Mouse (Mus musculus) ovary, postnatal 14 days (tissue): ENCODE data around the gene Ly6g6e.
A peak's percentile ranks its signal among the peaks of the same experiment; 100 is the strongest.
"Not testable (repeated sequence)": the region's sequence is repeated elsewhere in the genome, so short reads cannot be mapped to it uniquely, and the experiment has no call there.

Experiments used
- DNase-seq: peaks from one replicate; pipeline ENCODE4 v3.0.0; 2022; ENCODE audit warnings: low spot score

The Ly6g6e gene

DNA sequence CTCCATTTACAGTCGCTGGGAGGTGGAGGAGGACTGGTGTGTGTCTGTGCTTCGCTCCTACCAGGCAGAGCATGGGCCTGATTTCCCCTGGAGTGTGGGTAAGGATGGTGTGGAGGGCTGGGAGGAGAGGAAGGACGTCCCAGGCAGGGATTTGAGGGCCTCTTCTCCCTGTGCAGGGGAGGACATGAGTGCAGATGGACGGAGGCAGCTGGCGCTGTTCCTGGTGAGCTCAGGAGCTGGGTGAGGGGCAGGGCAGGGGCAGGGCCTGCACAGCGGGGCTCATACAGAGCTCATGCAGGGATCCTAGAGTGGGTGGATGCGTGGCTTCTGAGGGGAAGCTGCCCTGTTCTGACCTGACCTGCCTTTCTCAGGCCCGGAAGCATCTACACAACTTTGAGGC is 25.6 kb downstream of the Ly6g6e start:
- no peak for DNase-seq

DNA sequence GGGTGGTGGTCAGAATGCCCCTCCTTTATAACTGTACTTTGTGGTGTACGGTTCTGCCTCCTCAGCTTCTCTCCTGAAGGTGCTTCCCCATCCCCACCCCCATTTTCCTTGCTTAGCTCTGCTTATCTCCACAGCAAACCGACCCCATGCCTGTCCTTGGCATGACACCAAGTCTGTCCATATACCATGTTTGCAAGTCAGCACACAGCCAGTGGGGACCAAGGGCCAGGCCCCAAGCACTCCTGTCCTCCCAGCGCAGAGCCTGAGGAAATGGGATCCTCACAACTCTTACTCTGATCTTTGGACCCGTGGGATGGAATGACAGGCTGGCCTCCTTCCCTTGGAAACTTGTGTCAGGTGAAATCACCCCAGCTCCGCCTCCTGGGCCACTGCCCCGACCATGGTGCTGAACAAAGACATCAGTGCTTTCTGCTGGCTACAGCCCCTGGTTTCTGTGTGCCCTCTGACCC is 26.6 kb downstream of the Ly6g6e start:
- DNase-seq, result no peak

- no peak for DNase-seq
Observed at GRCm38 (mm10) chr17:35104079-35104478, 27.4 kb downstream of the Ly6g6e start.

- no peak for DNase-seq
Observed at GRCm38 (mm10) chr17:35104754-35105153, 28.1 kb downstream of the Ly6g6e start.

DNA sequence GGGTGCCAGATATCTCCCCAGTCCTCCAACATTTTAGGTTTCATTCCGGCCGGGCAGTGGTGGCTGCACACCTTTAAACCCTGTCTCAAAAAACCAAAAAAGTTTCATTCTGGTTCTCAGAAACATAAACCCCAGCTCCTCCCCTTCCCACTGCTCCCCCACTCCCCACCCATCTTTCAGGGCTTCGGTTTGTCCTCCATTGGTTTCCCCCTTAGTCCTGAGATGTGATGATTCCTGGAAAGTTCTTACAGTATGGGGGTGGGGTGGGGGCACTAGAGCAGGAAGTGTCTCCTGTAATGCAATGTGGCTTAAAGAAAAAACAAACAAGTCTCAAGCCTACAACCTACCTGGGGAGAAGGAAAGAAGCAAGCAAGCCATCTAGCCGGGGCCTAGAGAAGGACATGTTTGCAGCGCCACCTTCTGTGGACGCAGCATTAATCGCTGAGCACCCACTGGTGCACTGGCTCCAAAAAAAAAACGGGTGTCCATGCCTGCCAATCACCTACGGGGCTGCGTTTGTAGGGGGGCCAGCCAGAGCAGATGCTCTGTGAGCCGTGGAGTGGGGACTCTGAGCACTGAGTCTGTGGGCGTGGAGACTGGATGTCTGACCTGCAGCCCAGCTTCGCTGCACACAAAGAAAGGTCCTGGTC is 29.2 kb downstream of the Ly6g6e start:
- DNase-seq, result no peak

DNA sequence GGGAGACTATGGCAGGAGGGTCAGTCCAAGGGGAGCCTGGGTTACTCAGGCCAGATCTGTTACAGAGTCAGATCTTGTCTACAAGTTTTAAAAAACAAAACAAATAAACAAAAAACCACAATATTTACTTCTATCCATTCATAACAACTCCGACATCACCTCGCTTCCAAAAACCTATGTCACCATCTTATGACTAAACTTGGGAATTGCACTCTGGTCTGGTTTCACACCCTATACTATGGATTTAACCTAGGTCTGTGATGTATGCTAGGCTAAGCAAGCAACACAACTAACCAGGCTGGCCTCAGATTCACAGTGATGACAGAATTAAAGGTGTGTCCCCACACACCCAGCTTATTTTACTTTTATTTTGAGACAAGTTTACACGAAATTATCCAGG is 29.8 kb downstream of the Ly6g6e start:
- no peak for DNase-seq

- DNase-seq, result no peak
Observed at GRCm38 (mm10) chr17:35108097-35108496, 31.4 kb downstream of the Ly6g6e start, which contains the start of gene Ly6g5c. Ly6g5c (plus strand) TSS chr17:35108279.

DNA sequence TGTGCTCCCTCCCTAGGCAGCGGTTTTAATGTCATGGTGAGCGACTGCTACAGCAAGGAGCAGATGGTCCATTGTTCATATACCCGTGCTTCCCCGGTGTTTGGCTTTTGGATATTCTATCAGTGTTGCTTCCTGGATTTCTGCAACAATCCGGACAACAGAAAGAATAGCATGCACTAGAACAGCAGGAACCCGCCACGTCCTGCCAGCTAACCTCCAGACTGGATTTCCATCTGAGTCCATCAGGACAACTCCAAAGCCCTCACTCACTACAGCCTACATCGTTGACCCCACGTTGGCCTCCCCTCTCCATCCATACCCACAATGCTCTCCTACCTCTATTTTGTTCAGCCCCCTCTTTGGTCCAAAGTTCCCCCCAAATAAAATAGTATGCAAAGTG is 35.1 kb downstream of the Ly6g6e start:
- no peak for DNase-seq

DNA sequence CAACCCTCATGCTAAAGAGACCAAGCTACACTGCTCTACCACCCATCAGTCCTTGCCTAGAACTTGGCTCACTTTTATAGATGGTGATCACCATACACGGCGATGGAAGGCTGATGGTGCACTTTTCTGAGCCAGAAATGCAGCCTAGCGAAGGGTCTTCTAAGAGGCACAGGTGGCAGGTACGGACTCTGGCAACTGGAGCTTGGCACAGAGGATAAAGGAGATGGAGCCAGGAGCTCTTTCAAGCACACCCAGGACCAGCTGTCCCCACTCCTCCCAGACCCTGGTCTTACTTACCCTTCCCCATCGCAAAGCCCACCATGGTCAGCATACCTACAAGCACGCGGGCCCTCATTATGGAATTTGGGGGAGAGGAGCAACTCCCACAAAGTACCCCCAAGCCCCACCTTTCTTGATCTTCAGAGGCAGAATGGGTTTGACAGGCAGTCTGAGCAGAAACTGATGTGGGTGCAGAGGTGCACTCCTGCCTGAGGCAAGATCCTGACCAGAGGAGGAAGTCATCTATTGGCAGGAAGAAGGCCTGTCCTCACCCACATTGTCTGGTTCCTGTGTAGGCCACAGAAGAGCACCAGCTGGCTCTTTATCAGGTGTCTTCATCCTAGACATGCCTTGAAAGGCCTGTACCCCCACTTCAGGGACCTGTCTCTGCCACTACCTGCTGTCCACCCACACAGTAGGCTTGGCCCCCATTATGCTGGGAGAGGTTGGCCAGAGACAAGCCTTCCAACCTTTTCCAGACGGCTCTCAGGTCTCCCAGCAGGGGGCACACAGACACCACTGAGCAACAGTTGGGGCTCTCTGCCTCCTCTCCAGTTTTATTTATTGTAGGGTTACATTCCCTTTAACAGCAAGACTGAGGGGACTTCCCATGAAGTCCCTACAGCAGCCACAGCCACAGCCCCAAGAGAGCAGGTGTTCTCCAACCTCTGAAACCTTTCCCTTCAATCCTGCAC is 38.6 kb downstream of the Ly6g6e start, which contains the start of gene Ly6g5b:
Gene Ly6g5b, minus strand, starts transcription at position 383 of the 974 bp plus-strand sequence.
- no peak for DNase-seq

- peak; percentile 41 for DNase-seq
Observed at GRCm38 (mm10) chr17:35120745-35121142, 44.0 kb downstream of the Ly6g6e start.

GRCm38 (mm10) chr17:35121143-35121799 is 44.6 kb downstream of the Ly6g6e start, which contains the start of gene Gpank1:
Gpank1 (plus strand) TSS chr17:35121455.
- DNase-seq, result peak; percentile 95

DNA sequence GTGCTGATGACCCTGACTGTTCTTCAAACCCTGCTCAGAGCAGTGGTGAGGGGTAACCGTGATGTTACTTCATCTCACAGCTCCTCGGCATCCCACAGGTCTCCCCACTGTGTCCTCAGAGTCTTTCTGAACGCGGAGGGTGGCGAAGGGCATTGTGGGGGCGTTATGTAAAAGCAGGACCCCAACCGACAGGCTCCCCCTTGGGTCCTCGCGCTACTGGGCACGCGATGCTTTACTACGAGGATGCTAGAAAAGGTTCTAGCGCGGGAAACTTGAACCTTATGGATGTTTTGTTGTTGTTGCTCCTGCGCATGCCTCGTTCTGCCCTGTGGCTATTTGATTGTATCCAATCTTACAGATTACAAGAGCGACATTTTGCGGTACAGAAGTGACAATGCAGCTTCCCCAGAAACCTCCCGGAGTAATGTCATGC is 45.2 kb downstream of the Ly6g6e start, which contains the start of gene Csnk2b:
Gene Csnk2b, minus strand, starts transcription at position 183 of the 433 bp plus-strand sequence.
- DNase-seq, result no peak

DNA sequence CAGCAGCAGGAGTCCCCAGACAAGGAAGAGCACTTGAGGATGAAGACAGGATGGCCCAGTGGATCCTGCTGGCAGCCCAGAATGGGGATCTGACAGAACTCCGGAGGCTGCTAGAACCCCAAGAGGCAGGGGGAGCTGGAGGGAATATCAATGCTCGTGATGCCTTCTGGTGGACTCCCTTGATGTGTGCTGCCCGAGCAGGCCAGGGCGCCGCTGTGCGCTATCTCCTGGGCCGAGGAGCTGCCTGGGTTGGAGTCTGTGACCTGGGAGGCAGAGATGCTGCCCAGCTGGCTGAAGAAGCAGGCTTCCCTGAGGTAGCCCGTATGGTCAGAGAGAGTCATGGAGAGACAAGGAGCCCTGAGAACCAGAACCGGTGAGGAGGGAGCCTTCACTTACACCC is 46.6 kb downstream of the Ly6g6e start:
- not testable (repeated sequence) for DNase-seq

DNA sequence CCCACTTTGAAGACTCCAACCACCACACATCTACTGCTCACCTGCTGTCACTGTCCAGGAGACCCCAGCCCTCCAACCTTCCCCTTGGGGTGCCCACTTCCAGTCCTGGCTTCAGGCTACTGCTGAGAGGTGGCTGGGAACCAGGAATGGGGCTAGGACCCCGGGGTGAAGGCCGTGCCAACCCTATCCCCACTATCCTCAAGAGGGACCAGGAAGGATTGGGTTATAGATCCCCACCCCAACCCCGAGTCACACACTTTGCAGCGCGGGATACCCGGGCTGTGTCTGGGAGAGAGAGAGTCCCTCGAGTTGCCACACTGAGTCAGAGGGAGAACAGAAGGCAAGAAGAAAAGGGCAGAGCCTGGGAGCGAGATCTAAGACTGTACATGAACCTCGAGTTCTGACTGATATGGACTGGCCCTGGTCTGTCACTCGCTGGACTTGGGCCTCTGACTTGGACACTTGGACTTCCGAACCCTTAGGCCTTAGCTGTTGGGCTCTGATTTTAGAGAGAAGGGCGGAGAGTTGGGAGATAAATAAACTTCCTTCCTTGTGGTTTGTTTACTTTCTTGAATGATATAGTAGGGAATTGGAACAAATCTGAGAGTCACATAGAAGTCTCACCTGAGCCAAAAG is 47.7 kb downstream of the Ly6g6e start:
- DNase-seq, result not testable (repeated sequence)

DNA sequence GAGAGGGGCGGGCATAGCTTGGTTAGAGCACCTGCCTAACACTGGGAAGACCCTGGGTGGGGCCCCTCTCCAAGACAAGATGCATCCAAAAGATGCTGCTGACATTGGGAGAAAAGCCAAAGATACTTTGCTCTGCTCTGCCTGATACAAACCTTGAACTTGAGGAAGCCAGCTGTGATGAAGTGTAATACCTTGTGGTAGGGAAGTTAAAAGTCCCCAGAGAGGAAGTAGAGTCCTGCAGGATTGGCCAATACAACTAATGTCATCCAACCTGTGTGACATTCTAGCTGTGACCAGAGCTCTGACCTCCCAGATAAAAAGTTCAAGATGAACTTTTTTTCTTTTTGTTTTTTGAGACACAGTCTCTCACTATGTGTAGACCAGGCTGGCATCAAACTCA is 48.4 kb downstream of the Ly6g6e start:
- DNase-seq, result no peak

GRCm38 (mm10) chr17:35125578-35125977 is 48.9 kb downstream of the Ly6g6e start:
- no peak for DNase-seq

GRCm38 (mm10) chr17:35126206-35126611 is 49.5 kb downstream of the Ly6g6e start, which contains the start of gene D17H6S53E:
D17H6S53E (plus strand) TSS chr17:35126373.
- DNase-seq, result peak; percentile 62

GRCm38 (mm10) chr17:35127017-35127416 is 50.3 kb downstream of the Ly6g6e start:
- no peak for DNase-seq
